Mouse (Mus musculus): ENCODE results near the gene Zfp788. TPM values are rescaled to one million over a fixed set of nuclear protein-coding genes. Genes with fewer than 3 reads are reported as not detected.
A peak's percentile ranks its signal among the peaks of the same experiment; 100 is the strongest.
"Not testable (repeated sequence)": the region's sequence is repeated elsewhere in the genome, so short reads cannot be mapped to it uniquely, and the experiment has no call there.

Zfp788 gene
- polyA plus RNA-seq (2015; fragmentation: Nextera tagmentation; extraction: Ambion mirVana), result 28.0 and 28.3 TPM in 2 replicates

DNA sequence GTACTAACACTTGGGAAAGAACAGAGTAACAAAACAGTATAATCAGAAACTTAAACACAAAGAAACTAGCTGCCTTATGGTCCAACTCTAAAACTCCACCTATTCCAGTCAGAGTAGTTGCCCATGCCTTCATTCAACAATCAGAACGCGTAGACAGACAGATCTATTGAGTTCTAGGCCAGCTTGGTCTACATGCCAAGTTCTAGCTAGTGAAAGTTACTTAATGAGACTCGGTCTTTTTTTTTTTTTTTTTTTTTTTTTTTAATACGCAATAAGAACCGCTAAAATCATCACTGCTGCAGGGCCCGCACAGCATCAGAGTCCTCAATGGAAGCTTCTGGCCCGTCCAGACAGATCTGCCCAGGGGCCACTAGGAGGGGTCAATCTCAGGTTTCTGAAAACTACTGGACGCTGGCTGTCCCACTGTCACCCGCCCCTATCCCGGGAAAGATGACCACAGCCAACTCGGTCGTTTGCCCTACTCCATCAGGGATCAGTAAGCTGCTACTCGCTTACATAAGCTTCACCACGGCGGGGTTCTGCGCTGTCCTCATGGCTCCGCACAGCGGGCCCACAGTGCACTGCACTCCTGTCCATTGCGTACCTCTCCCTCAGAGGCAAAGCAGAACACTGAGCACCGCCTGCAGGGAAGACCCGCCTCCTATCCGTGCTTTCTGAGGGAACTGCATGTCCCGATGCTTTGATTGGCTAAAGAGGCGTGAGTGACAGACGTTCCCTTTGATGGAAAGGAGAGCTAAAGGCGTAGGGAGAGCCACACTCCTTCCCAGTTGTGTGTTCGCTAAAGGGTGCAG, at the start of gene Zfp788:
TSS of gene Zfp788 (plus strand) at position 795 of the 812 bp plus-strand sequence.
- H3K27me3 ChIP-seq (replicated peaks; ENCODE audit: control insufficient read depth, insufficient read depth, low read length), result no peaks in the 10 kb centered on the region
- H3K4me1 ChIP-seq (replicated peaks; ENCODE audit: control insufficient read depth, insufficient read depth, low read length), result peaks cover 7% of the 10 kb centered on the region
- under 1% methylated on average over 27 of the region's 27 CpGs for WGBS
- H3K36me3 ChIP-seq (ENCODE audit: control insufficient read depth, insufficient read depth), result peaks cover 19% of the 10 kb centered on the region
- peak; percentile 96 for ATAC-seq
- H3K27ac ChIP-seq (ENCODE audit: low read length), result peak within 1 kb of the TSS; percentile 96
- H3K4me2 ChIP-seq (ENCODE audit: low read length), result peak within 1 kb of the TSS; percentile 71
- peak within 1 kb of the TSS; percentile 76 for H3K9ac ChIP-seq (replicated peaks; ENCODE audit: low read depth, low read length)
- peaks cover 10% of the 10 kb centered on the region for H3K9me3 ChIP-seq (ENCODE audit: control insufficient read depth, low read length)
- peak within 1 kb of the TSS; percentile 61 for H3K4me3 ChIP-seq (replicated peaks; ENCODE audit: low read length)

DNA sequence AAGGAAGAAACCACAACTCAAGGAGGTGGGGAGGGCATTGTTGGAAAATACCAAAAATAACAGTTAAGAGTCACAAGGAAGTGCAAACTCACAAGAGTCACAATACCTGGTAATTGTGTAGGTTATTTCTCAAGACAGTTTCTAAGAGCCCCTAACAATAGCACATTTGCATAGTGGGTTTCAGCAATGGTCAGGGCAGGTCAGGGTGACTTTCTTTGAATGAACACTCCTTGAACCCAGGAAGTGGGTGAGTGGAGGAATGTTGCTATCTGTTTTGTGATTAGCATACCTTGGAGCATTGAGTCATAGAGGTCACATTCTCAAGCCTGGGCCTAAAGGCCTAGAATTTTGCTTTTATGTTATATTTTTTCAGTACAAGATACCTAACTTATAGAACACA, 45.2 kb upstream of the Zfp788 start:
- H3K27me3 ChIP-seq (replicated peaks; ENCODE audit: control insufficient read depth, insufficient read depth, low read length); H3K4me1 ChIP-seq (replicated peaks; ENCODE audit: control insufficient read depth, insufficient read depth, low read length); H3K9me3 ChIP-seq (ENCODE audit: control insufficient read depth, low read length); H3K4me2 ChIP-seq (ENCODE audit: low read length); H3K36me3 ChIP-seq (ENCODE audit: control insufficient read depth, insufficient read depth); H3K27ac ChIP-seq (ENCODE audit: low read length); H3K9ac ChIP-seq (replicated peaks; ENCODE audit: low read depth, low read length); H3K4me3 ChIP-seq (replicated peaks; ENCODE audit: low read length); ATAC-seq: not testable (repeated sequence)

DNA sequence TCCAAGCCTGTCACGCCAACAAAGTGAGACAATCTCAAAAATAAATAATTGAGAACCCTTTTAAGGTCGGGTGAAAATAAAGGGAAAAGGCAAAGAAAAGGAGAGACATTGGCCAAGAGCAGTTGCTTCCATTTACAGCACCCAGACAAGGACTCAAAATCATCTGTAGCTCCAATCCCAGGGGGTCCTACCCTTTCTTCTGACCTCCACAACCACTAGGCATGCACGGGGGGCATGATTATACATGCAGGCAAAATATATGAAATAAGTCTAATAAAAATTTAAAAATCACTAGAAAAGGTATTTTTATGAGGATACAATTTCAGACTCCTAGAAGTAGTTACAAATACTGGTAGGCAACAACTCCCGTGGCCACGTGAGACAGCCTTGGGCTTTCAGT, 34.4 kb upstream of the Zfp788 start:
- 52% methylated on average over 5 of the region's 5 CpGs for WGBS
- no peaks in the 10 kb centered on the region for H3K27me3 ChIP-seq (replicated peaks; ENCODE audit: control insufficient read depth, insufficient read depth, low read length)
- no peak overlapping the region for H3K27ac ChIP-seq (ENCODE audit: low read length)
- H3K4me3 ChIP-seq (replicated peaks; ENCODE audit: low read length), result peak overlapping the region; percentile 70
- H3K36me3 ChIP-seq (ENCODE audit: control insufficient read depth, insufficient read depth), result no peaks in the 10 kb centered on the region
- ATAC-seq, result peak; percentile 11
- H3K9me3 ChIP-seq (ENCODE audit: control insufficient read depth, low read length), result no peaks in the 10 kb centered on the region
- peak overlapping the region; percentile 69 for H3K9ac ChIP-seq (replicated peaks; ENCODE audit: low read depth, low read length)
- peak overlapping the region; percentile 90 for H3K4me2 ChIP-seq (ENCODE audit: low read length)
- H3K4me1 ChIP-seq (replicated peaks; ENCODE audit: control insufficient read depth, insufficient read depth, low read length), result peaks cover 14% of the 10 kb centered on the region

DNA sequence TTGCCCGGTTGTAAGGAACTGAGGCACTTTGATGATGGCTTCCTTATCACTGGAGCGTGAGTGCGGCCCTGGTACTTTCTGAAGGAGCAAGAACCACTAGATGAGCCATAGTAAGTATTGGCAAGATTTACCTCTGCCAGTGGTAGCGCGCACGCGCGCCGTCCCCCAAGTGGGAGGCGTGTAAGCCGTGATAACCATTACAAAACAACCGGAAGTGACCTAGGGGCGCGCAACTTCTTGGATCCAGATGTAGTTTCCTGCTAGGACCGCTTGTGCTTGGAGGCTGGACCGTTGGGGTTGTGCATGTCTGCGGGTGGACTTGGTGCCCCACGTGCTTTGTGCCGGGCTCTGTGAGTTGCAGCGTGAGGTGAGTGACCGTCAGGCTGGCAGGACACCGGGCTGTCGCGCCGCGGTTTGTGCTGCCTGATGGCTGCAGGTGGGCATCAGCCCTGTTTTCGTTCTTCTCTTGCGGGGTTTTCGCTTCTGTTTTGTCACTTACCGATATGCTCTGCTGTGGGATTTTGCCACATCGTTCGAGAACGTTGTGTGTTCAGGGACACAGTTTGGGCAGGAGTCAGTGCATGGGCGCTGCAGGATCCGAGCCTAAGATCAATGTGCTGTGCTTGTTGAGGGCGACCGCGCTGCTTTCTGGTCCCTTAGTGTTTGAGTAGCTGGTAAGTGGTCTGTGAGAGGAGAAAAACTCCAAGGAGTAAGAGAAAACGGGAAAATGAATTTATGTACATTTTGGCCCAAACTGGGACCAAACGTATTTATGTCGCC, 33.8 kb upstream of the Zfp788 start, which contains the start of gene 2610021A01Rik:
TSS of gene 2610021A01Rik (plus strand) at position 197 of the 780 bp plus-strand sequence.
- Histone ChIP-seq H3K4me2 (ENCODE audit: low read length) (peak within 1 kb of the TSS; percentile 90), H3K4me3 (replicated peaks; ENCODE audit: low read length) (peak within 1 kb of the TSS; percentile 70), H3K9me3 (ENCODE audit: control insufficient read depth, low read length) (no peaks in the 10 kb centered on the region), H3K27me3 (replicated peaks; ENCODE audit: control insufficient read depth, insufficient read depth, low read length) (no peaks in the 10 kb centered on the region), H3K36me3 (ENCODE audit: control insufficient read depth, insufficient read depth) (no peaks in the 10 kb centered on the region), H3K27ac (ENCODE audit: low read length) (peak within 1 kb of the TSS; percentile 56; the same call in 1 of the 2 replicates), H3K4me1 (replicated peaks; ENCODE audit: control insufficient read depth, insufficient read depth, low read length) (peaks cover 14% of the 10 kb centered on the region), H3K9ac (replicated peaks; ENCODE audit: low read depth, low read length) (peak within 1 kb of the TSS; percentile 69)
- WGBS, result under 1% methylated on average over 41 of the region's 41 CpGs
- ATAC-seq, result peak; percentile 99

DNA sequence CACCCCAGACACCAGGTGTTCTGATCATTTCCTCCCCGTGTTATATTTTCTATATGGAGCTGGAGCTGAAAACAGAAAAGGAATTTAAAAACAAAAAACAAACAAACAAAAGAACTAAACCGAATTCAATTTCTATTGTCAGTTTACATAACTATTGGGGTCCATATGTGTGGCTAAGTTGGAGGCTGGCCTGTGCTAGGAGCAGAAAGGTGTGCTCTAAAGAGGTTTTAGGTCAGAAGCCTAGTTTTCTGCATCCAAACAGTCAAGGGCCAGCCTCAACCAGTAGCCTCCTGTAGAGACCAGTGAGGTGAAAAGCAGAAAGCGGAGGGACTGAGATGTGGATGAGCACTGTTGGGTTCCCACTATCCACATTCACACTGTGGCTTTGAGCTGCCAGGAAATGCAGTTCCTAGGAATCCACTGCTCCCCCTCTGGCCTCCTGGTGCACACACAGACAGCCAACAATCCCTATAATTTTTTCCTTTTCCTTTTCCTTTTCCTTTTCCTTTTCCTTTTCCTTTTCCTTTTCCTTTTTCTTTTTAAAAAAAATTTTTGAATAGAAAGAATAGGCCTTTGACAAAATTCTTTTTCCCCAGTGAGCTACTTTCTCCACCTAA, 33.0 kb upstream of the Zfp788 start:
- Histone ChIP-seq H3K27ac (ENCODE audit: low read length) (no peak overlapping the region), H3K4me3 (replicated peaks; ENCODE audit: low read length) (peak overlapping the region; percentile 70), H3K4me2 (ENCODE audit: low read length) (peak overlapping the region; percentile 90), H3K36me3 (ENCODE audit: control insufficient read depth, insufficient read depth) (peaks cover 2% of the 10 kb centered on the region; the same call in 1 of the 2 replicates), H3K27me3 (replicated peaks; ENCODE audit: control insufficient read depth, insufficient read depth, low read length) (no peaks in the 10 kb centered on the region), H3K9ac (replicated peaks; ENCODE audit: low read depth, low read length) (peak overlapping the region; percentile 69), H3K4me1 (replicated peaks; ENCODE audit: control insufficient read depth, insufficient read depth, low read length) (peaks cover 14% of the 10 kb centered on the region), H3K9me3 (ENCODE audit: control insufficient read depth, low read length) (no peaks in the 10 kb centered on the region)
- no peak for ATAC-seq
- 6% methylated on average over 3 of the region's 3 CpGs for WGBS

DNA sequence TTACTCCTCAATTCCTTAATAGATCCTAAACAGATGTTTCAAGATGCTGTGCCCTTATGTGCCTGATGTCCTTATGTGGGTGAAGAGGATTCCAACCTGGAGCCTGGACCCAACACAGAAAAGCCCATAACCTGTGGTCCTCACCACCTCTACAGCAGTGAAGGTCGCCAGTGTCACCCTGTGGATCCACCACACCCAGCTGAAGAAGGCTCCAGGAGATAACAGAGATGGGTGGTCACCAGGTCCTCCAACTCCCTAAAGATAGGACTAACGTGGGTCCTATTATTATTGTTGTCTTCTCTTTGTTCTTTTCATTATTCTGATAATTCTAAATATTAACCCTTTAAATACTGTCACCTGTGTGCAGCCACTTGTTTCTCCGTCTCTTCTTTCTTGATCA, 21.3 kb upstream of the Zfp788 start:
- H3K4me1 ChIP-seq (replicated peaks; ENCODE audit: control insufficient read depth, insufficient read depth, low read length), result no peaks in the 10 kb centered on the region
- H3K36me3 ChIP-seq (ENCODE audit: control insufficient read depth, insufficient read depth), result peaks cover 14% of the 10 kb centered on the region
- no peak overlapping the region for H3K9ac ChIP-seq (replicated peaks; ENCODE audit: low read depth, low read length)
- no peak overlapping the region for H3K27ac ChIP-seq (ENCODE audit: low read length)
- no peaks in the 10 kb centered on the region for H3K27me3 ChIP-seq (replicated peaks; ENCODE audit: control insufficient read depth, insufficient read depth, low read length)
- WGBS, result 88% methylated on average over 3 of the region's 3 CpGs
- H3K4me3 ChIP-seq (replicated peaks; ENCODE audit: low read length), result no peak overlapping the region
- H3K4me2 ChIP-seq (ENCODE audit: low read length), result no peak overlapping the region
- no peak for ATAC-seq
- no peaks in the 10 kb centered on the region for H3K9me3 ChIP-seq (ENCODE audit: control insufficient read depth, low read length)

DNA sequence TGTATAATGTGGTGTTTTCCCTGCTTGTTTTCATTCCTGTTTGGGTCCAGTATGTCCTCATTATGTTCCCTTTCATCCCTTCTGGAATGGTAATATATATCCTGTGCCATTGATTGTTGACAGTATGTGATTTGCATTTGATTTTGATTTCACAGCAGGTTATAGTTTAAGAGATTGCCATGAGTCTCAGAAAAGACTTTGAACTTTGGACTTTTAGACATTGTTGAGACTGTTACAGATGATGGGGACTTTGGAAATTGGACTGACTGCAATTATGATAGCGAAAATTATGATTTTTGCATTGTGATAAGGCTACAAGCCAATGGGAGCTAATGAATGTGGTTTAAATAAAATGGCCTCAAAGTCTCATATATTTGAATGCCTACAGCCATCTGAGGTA, 16.8 kb upstream of the Zfp788 start:
- H3K9me3 ChIP-seq (ENCODE audit: control insufficient read depth, low read length), result not testable (repeated sequence)

DNA sequence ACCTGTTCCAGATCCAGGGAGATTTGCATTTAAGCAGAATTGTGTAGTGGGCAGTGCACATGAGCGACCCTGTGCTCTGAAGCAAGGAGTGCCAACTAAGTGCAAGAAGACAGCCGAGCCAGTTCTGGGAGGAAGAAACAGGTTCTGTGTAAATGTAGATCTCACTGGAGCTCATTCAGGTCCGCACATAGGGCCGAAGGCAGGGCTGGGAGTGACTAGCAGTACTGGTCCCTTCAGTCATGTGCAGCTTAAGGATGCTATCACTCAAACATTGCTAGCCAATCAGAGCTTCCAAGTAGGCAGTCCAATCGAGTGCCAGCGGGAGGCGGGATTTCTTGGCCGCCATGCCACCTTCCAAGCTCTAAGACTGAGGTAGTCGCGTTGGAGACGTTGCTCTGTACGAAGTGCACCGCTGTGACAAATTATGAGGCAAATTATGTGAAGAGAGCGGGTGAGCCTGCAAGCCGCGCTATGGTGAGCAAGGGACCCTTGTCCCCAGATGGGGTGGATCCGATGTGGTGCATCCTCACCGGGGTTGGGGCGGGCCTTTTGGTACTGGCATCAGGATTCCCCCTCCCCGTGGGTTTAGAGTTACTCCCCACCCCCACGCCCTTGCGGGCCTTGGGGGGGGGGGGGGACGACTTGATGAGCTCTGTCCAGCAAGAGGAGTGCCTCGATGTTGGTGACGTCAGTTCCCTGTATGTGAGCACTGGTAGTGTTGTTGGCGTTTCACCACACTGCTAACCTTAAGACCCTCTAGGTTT, 400 bp downstream of the Zfp788 start:
- Histone ChIP-seq H3K9ac (replicated peaks; ENCODE audit: low read depth, low read length) (peak overlapping the region; percentile 76), H3K4me1 (replicated peaks; ENCODE audit: control insufficient read depth, insufficient read depth, low read length) (peaks cover 7% of the 10 kb centered on the region), H3K9me3 (ENCODE audit: control insufficient read depth, low read length) (peaks cover 11% of the 10 kb centered on the region), H3K4me3 (replicated peaks; ENCODE audit: low read length) (peak overlapping the region; percentile 61), H3K27ac (ENCODE audit: low read length) (peak overlapping the region; percentile 96), H3K27me3 (replicated peaks; ENCODE audit: control insufficient read depth, insufficient read depth, low read length) (no peaks in the 10 kb centered on the region), H3K36me3 (ENCODE audit: control insufficient read depth, insufficient read depth) (peaks cover 18% of the 10 kb centered on the region), H3K4me2 (ENCODE audit: low read length) (peak overlapping the region; percentile 71)
- 1% methylated on average over 26 of the region's 26 CpGs for WGBS
- ATAC-seq, result peak; percentile 96

More for the DNA sequence above, 16.8 kb upstream of the Zfp788 start:
- not testable (repeated sequence) for H3K4me3 ChIP-seq (replicated peaks; ENCODE audit: low read length); H3K27me3 ChIP-seq (replicated peaks; ENCODE audit: control insufficient read depth, insufficient read depth, low read length); H3K4me1 ChIP-seq (replicated peaks; ENCODE audit: control insufficient read depth, insufficient read depth, low read length); H3K4me2 ChIP-seq (ENCODE audit: low read length); H3K9ac ChIP-seq (replicated peaks; ENCODE audit: low read depth, low read length); H3K27ac ChIP-seq (ENCODE audit: low read length); ATAC-seq
- 98% methylated on average over 1 of the region's 1 CpGs for WGBS
- H3K36me3 ChIP-seq (ENCODE audit: control insufficient read depth, insufficient read depth), result peaks cover 11% of the 10 kb centered on the region

Data from forebrain, embryonic 16.5 days (tissue).